Mouse (Mus musculus) kidney, adult 10 weeks (tissue): ENCODE results near the gene Fancd2. TPM values are rescaled to one million over a fixed set of nuclear protein-coding genes. Genes with fewer than 3 reads are reported as not detected.

Experiments
- polyA plus RNA-seq: library from polyadenylated mRNA; stranded (reverse); fragments of 350-450 nt; fragmentation: Illumina TruSeq; extraction: RNeasy Lipid Tissue Mini Kit (QIAGEN cat#74804); gene quantifications from one replicate; pipeline ENCODE4 v1.2.3, GENCODE M21; 2014; ENCODE audit warnings: low read depth, low replicate concordance

Gene Fancd2
- polyA plus RNA-seq = 0.16 TPM

GRCm38 (mm10) chr6:113530932-113531839 is at the start of gene Fancd2, which contains the start of gene Emc3:
Gene Fancd2, plus strand, starts transcription at chr6:113531682.
Gene Emc3, minus strand, starts transcription at chr6:113531652.

DNA sequence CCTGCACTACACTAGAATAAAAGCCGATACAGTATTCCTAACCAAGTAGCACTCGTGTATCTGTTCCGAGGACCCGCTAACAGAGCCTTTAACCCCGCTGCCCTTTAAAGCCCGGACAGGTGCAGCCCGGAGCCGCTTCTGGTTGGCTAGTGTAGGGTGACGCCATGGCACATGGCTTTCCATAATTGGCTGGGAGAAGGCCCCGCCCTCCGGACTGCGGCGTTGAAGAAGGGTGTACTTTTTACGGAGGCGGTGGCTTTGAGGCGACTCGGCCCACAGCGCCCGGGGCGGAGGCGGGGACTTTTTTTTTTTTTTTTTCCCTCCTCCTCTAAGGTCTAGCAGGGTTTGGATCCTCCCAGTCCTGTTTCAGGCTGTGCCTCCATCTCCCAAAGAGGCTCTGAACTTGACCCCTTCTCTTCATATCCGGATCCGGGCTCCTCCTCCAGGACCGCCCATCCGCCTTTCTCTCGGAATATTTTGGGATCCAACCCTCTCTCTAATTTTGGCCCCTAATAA is 48.3 kb upstream of the Fancd2 start, which contains the start of gene Creld1:
Gene Creld1, plus strand, starts transcription at position 198 of the 516 bp plus-strand sequence.

DNA sequence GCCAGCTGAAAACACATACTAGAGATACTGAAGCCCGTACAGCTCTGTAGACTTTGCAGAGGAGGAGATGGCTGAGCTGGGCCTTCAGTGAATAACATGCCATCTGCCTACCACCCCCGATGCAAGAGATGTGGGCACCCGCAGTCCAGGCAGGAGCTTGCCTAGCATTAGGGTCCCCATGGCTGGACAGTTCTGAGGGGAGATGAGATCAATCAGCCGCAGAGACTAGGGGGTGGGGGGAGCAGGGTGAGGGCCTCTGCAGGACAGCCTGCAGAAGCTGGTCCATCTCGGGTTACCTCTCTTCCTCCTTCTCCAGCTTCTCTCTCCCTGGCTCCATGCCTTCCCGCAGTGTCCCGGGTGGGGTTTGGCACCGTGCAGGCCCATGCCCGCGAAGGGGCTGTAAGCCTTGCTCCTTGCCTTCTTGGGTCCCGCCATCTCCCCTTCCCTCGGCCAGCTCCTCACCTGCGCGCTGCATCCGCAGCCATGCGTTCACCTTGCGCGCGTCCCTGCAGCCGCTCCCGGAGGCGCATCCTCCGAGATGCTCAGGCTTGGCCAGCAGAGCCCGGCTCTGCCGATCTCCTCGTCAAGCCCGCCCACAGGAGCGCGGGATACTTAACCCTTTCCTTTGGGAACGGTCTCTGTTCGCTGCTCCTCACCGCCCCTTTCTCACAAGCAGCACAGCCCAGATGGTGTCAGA is 29.9 kb upstream of the Fancd2 start, which contains the start of gene Prrt3:
Gene Prrt3, minus strand, starts transcription at position 544 of the 697 bp plus-strand sequence.

GRCm38 (mm10) chr6:113600543-113601139 is 69.2 kb downstream of the Fancd2 start, which contains the start of gene Fancd2os:
Gene Fancd2os, minus strand, starts transcription at chr6:113600715.

GRCm38 (mm10) chr6:113604432-113605223 is 73.1 kb downstream of the Fancd2 start, which contains the start of gene Brk1:
Gene Brk1, plus strand, starts transcription at chr6:113604772.

GRCm38 (mm10) chr6:113623941-113624751 is 92.7 kb downstream of the Fancd2 start, which contains the start of gene Vhl:
Gene Vhl, plus strand, starts transcription at chr6:113623959.

DNA sequence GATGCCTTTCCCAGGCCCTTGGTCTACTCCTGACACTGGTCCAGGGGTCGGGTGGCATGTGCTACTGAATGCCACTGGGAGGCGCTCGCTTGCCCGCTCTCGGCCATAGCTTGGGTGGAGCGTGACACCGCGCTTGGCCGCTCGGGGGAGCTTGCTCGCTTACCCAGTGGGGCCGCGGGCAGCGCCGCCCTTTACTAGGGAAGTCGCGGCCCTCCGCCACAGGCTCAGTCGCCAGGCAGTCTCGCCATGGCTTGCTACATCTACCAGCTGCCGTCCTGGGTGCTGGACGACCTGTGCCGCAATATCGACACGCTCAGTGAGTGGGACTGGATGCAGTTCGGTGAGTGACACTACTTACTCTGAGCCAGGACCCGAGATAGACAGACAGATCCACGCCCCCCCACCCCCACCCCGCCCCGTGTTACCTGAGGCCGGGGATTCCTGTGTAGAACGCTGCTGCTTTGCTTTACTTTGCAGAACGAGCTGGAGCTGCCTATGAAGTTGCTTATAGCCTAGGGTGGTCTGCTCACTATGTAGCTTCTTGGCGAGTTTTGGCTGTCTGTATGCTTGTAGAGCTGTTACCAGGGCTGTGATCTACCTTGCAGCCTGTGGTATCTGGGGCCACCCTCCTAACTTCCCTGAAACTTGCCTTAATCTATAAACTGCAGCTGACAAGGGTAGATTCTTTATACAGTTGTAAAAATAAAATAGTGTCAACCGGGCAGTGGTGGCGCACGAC is 107.0 kb downstream of the Fancd2 start, which contains the start of gene Irak2:
Gene Irak2, plus strand, starts transcription at position 166 of the 739 bp plus-strand sequence.

Other genes with a start within 250 kb of the Fancd2 start
- not detected for gene Cpne9, start 249.4 kb upstream of the Fancd2 start, polyA plus RNA-seq
- 2.6 TPM for gene Brpf1, start 224.5 kb upstream of the Fancd2 start, polyA plus RNA-seq
- gene Ogg1, start 204.7 kb upstream of the Fancd2 start, polyA plus RNA-seq = 1.6 TPM
- 22.2 TPM for gene Camk1, start 187.7 kb upstream of the Fancd2 start, polyA plus RNA-seq
- gene Tada3, start 153.8 kb upstream of the Fancd2 start, polyA plus RNA-seq = 1.4 TPM
- 127 TPM for gene Arpc4, start 153.6 kb upstream of the Fancd2 start, polyA plus RNA-seq
- 0.32 TPM for gene Ttll3, start 142.4 kb upstream of the Fancd2 start, polyA plus RNA-seq
- 0.69 TPM for gene Rpusd3, start 112.3 kb upstream of the Fancd2 start, polyA plus RNA-seq
- gene Cidec, start 95.9 kb upstream of the Fancd2 start, polyA plus RNA-seq = 0.24 TPM
- 29.4 TPM for gene Jagn1, start 89.1 kb upstream of the Fancd2 start, polyA plus RNA-seq
- 4.5 TPM for gene Il17re, start 73.2 kb upstream of the Fancd2 start, polyA plus RNA-seq
- gene Il17rc, start 60.3 kb upstream of the Fancd2 start, polyA plus RNA-seq = 6.2 TPM
- gene Creld1, start 48.4 kb upstream of the Fancd2 start, polyA plus RNA-seq = 1.5 TPM
- not detected for gene Prrt3, start 29.8 kb upstream of the Fancd2 start, polyA plus RNA-seq
- 92.6 TPM for gene Emc3, start within 50 bp of the Fancd2 start, polyA plus RNA-seq
- 7.1 TPM for gene Fancd2os, start 69.0 kb downstream of the Fancd2 start, polyA plus RNA-seq
- 46.0 TPM for gene Brk1, start 73.1 kb downstream of the Fancd2 start, polyA plus RNA-seq
- 20.6 TPM for gene Vhl, start 92.3 kb downstream of the Fancd2 start, polyA plus RNA-seq
- 8.8 TPM for gene Irak2, start 106.8 kb downstream of the Fancd2 start, polyA plus RNA-seq
- 24.3 TPM for gene Tatdn2, start 165.4 kb downstream of the Fancd2 start, polyA plus RNA-seq
- not detected for gene Ghrl, start 188.2 kb downstream of the Fancd2 start, polyA plus RNA-seq
- gene Sec13, start 209.1 kb downstream of the Fancd2 start, polyA plus RNA-seq = 21.0 TPM